Mouse (Mus musculus) megakaryocyte progenitor cell, adult 5-6 weeks (primary cell): ENCODE data around the gene Pla2g2c. TPM values are rescaled to one million over a fixed set of nuclear protein-coding genes. Genes with fewer than 3 reads are reported as not detected.

Source experiments
- ATAC-seq: replicated peaks from 2 replicates; pipeline ENCODE4 v1.8.0; 2016; ENCODE audit warnings: mild to moderate bottlenecking, moderate TSS enrichment, inconsistent platforms; ENCODE audit not compliant: poor library complexity
- total RNA-seq, 2 experiments: library from RNA; stranded (forward) in 1 of 2; stranded (reverse) in 1 of 2; fragments of 157-497, 149-512 nt in 1 of 2; fragments of 200-1000 nt in 1 of 2; gene quantifications; 2 replicates each; pipeline versions ENCODE4 v1.2.3 to v1.2.4; 2015 to 2017

The Pla2g2c gene
- total RNA-seq, 2 experiments from 2014 or later: not detected

DNA sequence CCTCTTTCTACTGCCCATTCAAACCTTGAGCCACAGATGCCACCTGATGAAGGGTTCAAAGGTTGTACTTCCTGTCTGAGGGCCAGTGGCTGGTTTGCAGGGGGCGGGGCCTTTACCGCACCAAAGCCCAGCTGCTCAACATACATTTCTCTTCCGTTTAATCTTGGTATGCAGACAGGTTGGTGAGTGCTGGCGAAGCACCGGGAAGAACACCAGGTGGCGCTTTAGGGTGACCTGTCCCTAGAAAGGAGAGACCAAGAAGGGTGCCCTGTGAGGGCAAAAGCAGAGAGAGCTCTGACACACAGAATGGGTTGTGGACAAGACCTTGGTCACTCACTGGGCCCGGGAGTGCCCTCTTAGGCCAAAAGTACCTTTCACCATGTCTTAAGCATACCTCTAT is 16.0 kb upstream of the Pla2g2c start:
- 0 out of 2 replicates have a peak, but pooled peaks have one; percentile 37 for ATAC-seq

- ATAC-seq: no peak
Measured at GRCm38 (mm10) chr4:138709246-138709645, 15.3 kb upstream of the Pla2g2c start.

DNA sequence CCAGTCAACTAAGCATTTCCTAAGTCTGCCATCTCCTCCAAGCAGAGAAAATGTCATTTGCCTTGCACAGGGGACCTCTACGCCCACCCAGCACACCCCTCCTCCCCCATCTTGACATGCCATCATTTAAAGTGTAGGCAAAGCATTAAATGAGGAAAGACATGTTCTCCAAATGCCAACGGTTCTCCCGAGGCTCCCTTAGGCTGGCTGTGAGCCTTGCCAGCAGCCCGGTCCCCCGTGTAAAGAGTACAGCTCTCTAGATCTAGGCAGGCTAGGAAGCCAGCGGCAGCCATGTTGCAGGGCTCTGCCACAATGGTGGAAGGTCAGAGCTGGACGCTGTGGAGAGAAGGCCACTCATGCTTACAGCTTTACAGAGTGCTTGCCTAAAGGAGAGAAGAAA is 14.6 kb upstream of the Pla2g2c start:
- ATAC-seq: no peak

DNA sequence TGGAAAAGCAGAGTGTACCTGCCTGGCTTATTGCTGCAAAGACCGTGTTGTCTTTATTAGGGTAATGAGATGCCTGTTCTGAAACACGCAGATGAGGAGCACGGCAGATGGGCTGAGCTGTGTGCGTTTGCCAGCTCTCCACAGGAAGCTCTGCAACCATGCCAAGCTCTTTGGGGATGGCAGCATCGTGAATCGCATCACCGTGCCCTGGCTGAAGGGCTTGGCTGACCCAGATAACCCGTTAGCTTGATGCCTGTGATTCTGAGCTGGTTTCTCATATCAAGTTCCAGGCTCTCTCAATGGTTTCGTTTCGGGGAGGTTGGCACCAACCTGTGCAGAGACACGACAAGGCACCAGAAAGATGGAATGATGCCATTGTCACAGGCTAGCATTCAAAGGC is 14.0 kb upstream of the Pla2g2c start:
- ATAC-seq: no peak

GRCm38 (mm10) chr4:138711051-138711820 is 13.4 kb upstream of the Pla2g2c start:
- no peak for ATAC-seq

DNA sequence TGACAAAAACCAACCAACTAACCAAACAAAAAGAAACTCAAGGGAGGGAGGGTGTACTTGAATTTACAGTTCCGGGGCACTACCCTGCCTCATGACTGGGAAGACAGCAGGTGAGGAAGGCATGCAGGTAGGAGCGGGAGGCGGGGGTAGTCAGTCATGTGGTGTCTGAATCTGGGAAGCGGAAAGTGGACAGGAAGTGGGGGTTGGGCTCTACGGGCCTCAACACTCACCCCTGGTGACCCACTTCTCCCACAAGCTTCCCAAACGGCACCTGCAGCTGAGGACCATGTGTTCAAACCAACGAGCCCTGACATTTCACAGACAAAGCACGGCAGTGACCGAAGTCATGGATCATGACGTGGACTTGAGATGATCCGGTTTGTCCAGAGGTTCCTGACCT is 12.5 kb upstream of the Pla2g2c start:
- ATAC-seq: no peak

GRCm38 (mm10) chr4:138712621-138713020 is 12.0 kb upstream of the Pla2g2c start:
- ATAC-seq: no peak

DNA sequence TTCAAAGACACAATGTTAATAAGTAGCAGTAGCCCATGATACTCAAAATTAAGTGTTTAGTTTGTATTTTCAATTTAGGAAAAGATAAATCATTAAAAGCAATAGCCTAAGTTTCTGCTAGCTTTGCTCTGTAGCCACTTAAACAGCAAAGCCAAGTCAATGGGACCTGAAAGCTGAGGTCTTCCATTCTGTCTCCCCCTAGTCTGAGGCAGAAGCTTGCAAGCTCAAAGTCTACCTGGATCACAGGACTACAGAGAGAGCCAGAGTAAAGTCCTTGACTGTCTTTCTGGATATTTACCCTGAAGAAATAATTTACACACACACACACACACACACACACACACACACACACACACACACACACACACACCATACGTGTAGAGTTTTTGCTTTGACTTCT is 10.4 kb upstream of the Pla2g2c start:
- no peak for ATAC-seq

DNA sequence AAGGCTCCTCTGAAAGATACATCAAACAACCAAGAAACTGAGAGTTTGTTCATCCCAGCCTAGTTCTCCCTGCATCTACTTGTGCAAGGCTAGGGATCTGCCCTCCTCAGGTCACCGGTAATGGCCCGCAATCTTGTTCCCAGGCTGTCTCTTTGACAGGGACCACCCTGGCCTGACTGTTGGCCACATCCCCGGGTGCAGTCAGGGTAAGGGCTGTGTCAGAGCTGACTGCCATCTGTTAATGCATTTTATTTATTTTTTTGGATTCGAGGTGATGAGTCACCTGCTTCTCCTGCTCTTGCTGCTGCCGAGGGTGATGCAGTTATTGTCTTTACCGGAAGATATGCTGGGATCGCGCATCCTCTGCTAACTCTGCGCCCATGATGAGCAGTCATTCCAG is 7.9 kb upstream of the Pla2g2c start:
- ATAC-seq: no peak

DNA sequence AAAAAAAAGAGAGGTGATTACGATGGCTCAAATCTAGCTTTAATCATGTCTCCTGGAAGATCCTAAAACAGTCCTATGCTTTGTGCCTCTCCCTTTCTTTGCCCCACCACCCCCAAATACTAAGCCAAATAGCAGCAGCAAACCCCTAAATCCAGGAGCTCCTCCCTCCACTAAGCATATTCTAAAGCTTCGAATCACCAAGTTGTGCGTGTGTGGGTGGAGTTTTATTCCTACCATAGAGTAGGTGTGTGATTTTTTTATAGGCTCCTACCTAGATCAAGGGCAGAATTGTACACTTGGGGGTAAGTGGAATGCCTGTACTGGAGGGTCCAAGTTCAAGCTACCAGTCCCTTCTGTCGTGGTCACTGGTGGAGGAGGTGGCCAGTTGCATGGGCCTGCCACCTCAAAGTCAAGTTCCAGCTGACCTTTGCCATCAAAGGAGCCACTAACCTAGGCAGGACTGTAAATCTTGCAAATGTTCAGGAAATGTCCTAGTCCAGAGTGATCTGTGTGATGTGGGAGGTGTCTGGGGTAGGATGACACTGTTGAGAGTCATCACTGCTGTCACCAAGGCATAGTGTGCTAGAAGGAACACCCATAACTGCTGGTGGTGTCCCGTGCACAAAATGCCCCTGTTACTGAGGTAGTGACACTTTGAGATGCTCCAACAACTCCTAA is 5.9 kb upstream of the Pla2g2c start:
- no peak for ATAC-seq

DNA sequence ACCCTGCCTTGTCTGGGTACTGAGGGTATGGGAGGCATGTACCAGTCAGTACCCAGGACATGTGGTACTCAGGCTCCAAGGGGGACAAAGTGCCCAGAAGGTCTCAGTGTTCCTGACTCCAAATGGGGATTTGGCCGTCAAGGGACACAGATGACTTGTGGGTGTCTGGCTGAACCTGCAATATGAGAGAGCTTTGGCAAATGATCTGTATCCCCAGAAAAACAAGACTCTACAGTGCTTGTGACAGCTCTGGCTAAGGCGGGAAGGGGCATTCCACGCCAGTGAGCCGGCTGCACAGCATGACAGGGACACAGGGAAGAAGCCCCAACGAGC is 5.4 kb upstream of the Pla2g2c start:
- no peak for ATAC-seq

GRCm38 (mm10) chr4:138723493-138724281 is 905 bp upstream of the Pla2g2c start:
- no peak for ATAC-seq

DNA sequence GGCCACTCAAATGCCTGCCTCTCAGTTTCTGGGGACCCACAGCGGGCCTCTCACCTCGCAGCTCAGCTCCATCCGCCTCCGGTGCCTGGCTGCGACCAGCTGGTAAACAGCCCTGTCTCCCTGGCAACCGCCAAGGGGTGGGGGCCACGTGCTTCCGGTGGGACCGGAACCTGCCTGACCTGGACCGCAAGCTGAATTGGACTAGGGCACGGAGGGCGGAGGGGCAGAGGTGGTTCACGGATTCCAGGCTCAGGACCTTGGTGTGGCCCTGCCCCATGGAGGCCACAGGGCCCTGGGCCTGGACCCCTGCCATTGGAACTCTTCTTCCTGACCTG is 502 bp downstream of the Pla2g2c start:
- ATAC-seq: no peak

- ATAC-seq: no peak
Measured at GRCm38 (mm10) chr4:138725751-138726150, 1.2 kb downstream of the Pla2g2c start.

- no peak for ATAC-seq
Measured at GRCm38 (mm10) chr4:138729018-138729703, 4.6 kb downstream of the Pla2g2c start.

GRCm38 (mm10) chr4:138734105-138734504 is 9.5 kb downstream of the Pla2g2c start:
- no peak for ATAC-seq

DNA sequence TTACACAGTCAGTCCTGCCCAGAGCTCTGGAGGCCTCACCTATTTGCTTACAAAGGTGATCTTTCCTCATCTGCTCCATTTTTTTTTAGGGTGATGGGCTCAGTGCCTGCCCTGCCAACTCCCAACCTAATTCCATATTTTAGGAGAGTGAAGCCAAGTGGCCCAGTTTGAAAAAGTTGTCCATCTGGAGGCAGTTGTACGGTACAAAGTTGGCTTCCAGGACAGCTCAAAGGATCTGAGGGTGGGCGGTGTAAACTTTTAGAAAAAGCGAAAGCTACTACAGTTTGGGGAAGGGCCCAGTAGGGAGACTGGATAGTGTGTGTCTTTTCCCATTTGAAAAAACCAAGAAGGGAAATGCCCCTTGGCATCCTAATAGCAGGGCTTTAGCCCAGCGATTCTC is 10.3 kb downstream of the Pla2g2c start:
- ATAC-seq: no peak

DNA sequence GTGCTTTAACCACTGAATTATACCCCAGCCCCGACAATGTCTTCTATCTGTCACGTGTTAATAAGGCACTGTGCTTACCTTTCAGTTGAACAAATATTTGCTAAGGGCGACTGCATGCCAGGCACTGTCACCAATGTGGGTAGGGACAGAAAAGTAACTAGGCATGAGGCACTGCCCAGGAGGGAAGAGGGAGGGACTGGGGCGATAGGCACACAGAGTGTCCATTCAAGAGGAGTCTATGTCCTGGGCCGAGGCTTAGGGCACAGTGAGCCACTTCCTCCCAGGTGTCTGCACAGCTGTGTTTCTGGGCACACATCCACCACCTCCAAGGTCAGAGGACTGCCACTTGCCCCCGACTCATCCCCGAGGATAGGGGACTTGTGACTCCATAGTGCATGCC is 12.4 kb downstream of the Pla2g2c start, which contains the start of gene Ubxn10:
Gene Ubxn10 (minus strand): TSS at position 137 of the 400 bp plus-strand sequence.
- no peak for ATAC-seq

GRCm38 (mm10) chr4:138739136-138739851 is 14.7 kb downstream of the Pla2g2c start:
- ATAC-seq: no peak

DNA sequence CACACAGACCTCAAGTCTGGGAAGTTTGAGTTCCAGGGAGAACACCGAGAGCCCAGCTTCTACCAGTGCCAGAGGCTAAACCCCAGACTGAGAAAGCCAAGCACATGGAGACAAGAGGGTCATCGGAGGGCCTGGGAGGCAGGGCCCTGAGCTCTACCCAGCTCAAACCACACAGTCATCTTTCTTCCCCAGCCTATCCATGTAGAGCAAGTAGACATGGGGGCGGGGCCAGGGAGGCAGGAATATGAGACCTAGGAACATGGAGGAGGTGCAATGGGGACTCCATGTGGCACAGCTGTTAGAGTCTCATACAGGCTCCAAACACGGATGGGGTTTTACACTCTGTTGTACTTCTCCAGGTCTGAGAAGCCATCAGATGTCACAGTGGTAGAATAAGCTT is 21.3 kb downstream of the Pla2g2c start:
- ATAC-seq: no peak

DNA sequence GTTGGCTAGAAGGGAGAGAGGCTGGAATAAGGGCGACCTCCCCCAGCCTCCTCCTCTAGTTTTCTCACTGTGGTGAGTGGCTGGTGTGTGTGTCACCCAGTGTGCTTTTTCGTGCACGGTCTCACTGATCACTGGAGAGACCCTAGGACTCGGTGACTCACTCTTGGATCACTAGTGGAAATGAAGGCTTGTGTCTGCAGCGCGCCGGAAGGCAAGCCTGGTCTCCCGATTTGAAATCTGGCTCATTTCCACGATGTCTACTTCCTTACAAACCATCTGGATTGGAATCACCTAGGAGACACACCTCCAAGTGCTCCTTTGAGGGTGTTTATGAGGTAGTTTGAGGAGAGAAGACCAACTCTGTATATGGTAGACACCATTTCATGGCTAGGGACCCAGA is 22.3 kb downstream of the Pla2g2c start:
- no peak for ATAC-seq
